Mouse (Mus musculus): ENCODE results near the gene Olfr1417.

DNA sequence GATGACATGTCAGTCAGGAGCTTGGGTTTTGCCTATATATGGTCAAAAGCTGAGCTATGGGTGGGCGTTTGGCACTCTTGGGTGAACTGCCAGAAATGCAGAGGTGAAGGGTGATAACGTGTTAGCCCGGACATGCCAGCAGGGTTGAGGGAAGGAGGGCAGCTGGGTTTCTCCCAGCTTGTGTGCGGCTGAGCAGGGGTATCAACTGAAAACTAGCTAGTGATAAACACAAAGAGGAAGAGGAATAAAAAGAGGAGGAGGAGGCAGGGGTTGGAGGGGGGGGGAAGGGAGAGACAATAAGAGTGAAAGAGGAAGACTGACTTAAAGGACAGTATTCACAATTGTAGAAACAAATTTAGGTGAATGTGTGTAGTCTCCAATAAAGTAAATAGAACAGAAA, 13.6 kb upstream of the Olfr1417 start:
- TF ChIP-seq CTCF (IDR thresholded peaks at IDR 0.05; ENCODE audit: borderline replicate concordance, extremely low read depth, insufficient read depth, insufficient read length) (no peak), POLR2A (IDR thresholded peaks at IDR 0.05; ENCODE audit: borderline replicate concordance, extremely low read depth, insufficient read depth, insufficient read length, poor library complexity, severe bottlenecking) (no peak)

Measured in brain, embryonic 14.5 days (tissue).